Comparison of ENCODE assay signal across 23 mouse cellular contexts in genomic region chr19:37115824-37116223, GRCm38 (mm10).
"Had no signal": no experiment of that assay in that cellular context is flagged by ENCODE, and none has a peak within 500 bp of the region (broad histone marks: within the 10 kb centered on the region; RNA-seq: fewer than 3 reads in every experiment).

No protein-coding gene starts in this region.

- H3K27me3 ChIP-seq: limb, embryonic 12.5 days; liver, embryonic 12.5 days; liver, embryonic 15.5 days; lung, embryonic 15.5 days; midbrain, embryonic 13.5 days; neural tube, embryonic 13.5 days; stomach, embryonic 15.5 days had no signal

- H3K9ac ChIP-seq: limb, embryonic 12.5 days; liver, embryonic 12.5 days; liver, embryonic 15.5 days; lung, embryonic 15.5 days; midbrain, embryonic 13.5 days; neural tube, embryonic 13.5 days; stomach, embryonic 15.5 days had no signal

- ATAC-seq: liver, embryonic 12.5 days; midbrain, embryonic 13.5 days; midbrain, embryonic 16.5 days had no signal

- H3K4me1 ChIP-seq: limb, embryonic 12.5 days; liver, embryonic 12.5 days; lung, embryonic 15.5 days; megakaryocyte, embryonic 14.5 days; midbrain, embryonic 10.5 days; neural tube, embryonic 13.5 days; stomach, embryonic 15.5 days had no signal

- H3K4me3 ChIP-seq: left cerebral cortex, adult 2 months; limb, embryonic 12.5 days; liver, embryonic 12.5 days; liver, embryonic 15.5 days; lung, embryonic 15.5 days; megakaryocyte, embryonic 14.5 days; midbrain, embryonic 10.5 days; midbrain, embryonic 13.5 days; myocyte; neural tube, embryonic 13.5 days; stomach, embryonic 15.5 days had no signal

- DNase-seq: kidney, postnatal 10 days; kidney, postnatal 36 days; layer of hippocampus, postnatal 36 days; liver; lung, adult 18-20 months; lung, postnatal 10 days; lung, postnatal 36 days; retina, postnatal 1 day; right cerebral cortex, postnatal 25 days; spleen, adult 18-20 months; thymus, postnatal 25 days had no signal

- H3K9me3 ChIP-seq: limb, embryonic 12.5 days; liver, embryonic 12.5 days; liver, embryonic 15.5 days; lung, embryonic 15.5 days; megakaryocyte, embryonic 14.5 days; midbrain, embryonic 10.5 days; midbrain, embryonic 13.5 days; neural tube, embryonic 13.5 days; stomach, embryonic 15.5 days had no signal

- H3K36me3 ChIP-seq: limb, embryonic 12.5 days; liver, embryonic 12.5 days; liver, embryonic 15.5 days; lung, embryonic 15.5 days; midbrain, embryonic 10.5 days; neural tube, embryonic 13.5 days; stomach, embryonic 15.5 days had no signal

- H3K27ac ChIP-seq: left cerebral cortex, adult 2 months; limb, embryonic 12.5 days; liver, embryonic 12.5 days; liver, embryonic 15.5 days; lung, embryonic 15.5 days; midbrain, embryonic 10.5 days; midbrain, embryonic 13.5 days; neural tube, embryonic 13.5 days; stomach, embryonic 15.5 days had no signal

- H3K4me2 ChIP-seq: limb, embryonic 12.5 days; liver, embryonic 12.5 days; liver, embryonic 15.5 days; lung, embryonic 15.5 days; midbrain, embryonic 13.5 days; neural tube, embryonic 13.5 days; stomach, embryonic 15.5 days had no signal
